In genomic region chr11:101468263-101468688, GRCm38 (mm10) we compare ENCODE assay signal across 8 mouse cellular contexts. TPM values are rescaled to one million over a fixed set of nuclear protein-coding genes. Genes with fewer than 3 reads are reported as not detected.
DNase-seq lines count a peak whose midpoint lies in the region; ATAC-seq and TF ChIP-seq lines count a peak whose summit lies in the region.

No protein-coding gene starts in this region.

- TF ChIP-seq POLR2A in bone marrow, adult 2 months (IDR thresholded peaks at IDR 0.05; ENCODE audit: borderline replicate concordance, control insufficient read depth, low read depth, low read length), result no peak

- no peaks in the 10 kb centered on the region for H3K36me3 ChIP-seq in heart, embryonic 14.5 days (ENCODE audit: control insufficient read depth, insufficient read depth, low read length)
- no peaks in the 10 kb centered on the region for H3K36me3 ChIP-seq in liver, embryonic 16.5 days (ENCODE audit: control insufficient read depth, insufficient read depth)

- ATAC-seq in heart, embryonic 14.5 days (ENCODE audit: insufficient number of reproducible peaks, insufficient read depth, low FRiP score, low read depth), result no peak
- ATAC-seq in liver, embryonic 16.5 days (ENCODE audit: low read depth), result 0 out of 2 replicates have a peak, but pooled peaks have one; percentile 1

- TF ChIP-seq CTCF in bone marrow, adult 2 months (IDR thresholded peaks at IDR 0.05; ENCODE audit: control insufficient read depth, insufficient read depth, low read length), result no peak

- H3K9me3 ChIP-seq in heart, embryonic 14.5 days (ENCODE audit: control insufficient read depth, low read length), result no peaks in the 10 kb centered on the region
- no peaks in the 10 kb centered on the region for H3K9me3 ChIP-seq in liver, embryonic 16.5 days (replicated peaks; ENCODE audit: control insufficient read depth, low read length)

- H3K9ac ChIP-seq in heart, embryonic 14.5 days (ENCODE audit: low read length), result peak overlapping the region; percentile 84
- peak overlapping the region; percentile 56 for H3K9ac ChIP-seq in liver, embryonic 16.5 days (ENCODE audit: low read depth, low read length)

- H3K4me3 ChIP-seq in bone marrow, adult 2 months (replicated peaks; ENCODE audit: control insufficient read depth, low read depth, low read length), result peak overlapping the region; percentile 51
- peak overlapping the region; percentile 77 to 89 for H3K4me3 ChIP-seq in heart, embryonic 14.5 days (ENCODE audit: control insufficient read depth in 1 of 2, insufficient read depth in 1 of 2, low read depth in 1 of 2, low read length in 2 of 2)
- H3K4me3 ChIP-seq in liver, embryonic 16.5 days (ENCODE audit: low read depth, low read length), result peak overlapping the region; percentile 71

- DNase-seq in layer of hippocampus, adult 11-12 months (ENCODE audit: low spot score), result peak; percentile 19
- no peak for DNase-seq in layer of hippocampus, adult 9-10 months (ENCODE audit: low spot score)
- DNase-seq in thymus, postnatal 14 days, result no peak
- DNase-seq in layer of hippocampus, adult 9-11 months, result no peak
- no peak for DNase-seq in gastrocnemius, postnatal 14 days

- intact Hi-C loops in gastrocnemius, postnatal 14 days (cut with DNase I; ENCODE audit: low total_unique reads), result no loop called here

- no peaks in the 10 kb centered on the region for H3K27me3 ChIP-seq in heart, embryonic 14.5 days (ENCODE audit: control insufficient read depth, insufficient read depth, low read length)
- peaks cover 54% of the 10 kb centered on the region for H3K27me3 ChIP-seq in liver, embryonic 16.5 days (ENCODE audit: control insufficient read depth, insufficient read depth, low read depth, low read length)

- peak overlapping the region; percentile 98 for H3K4me2 ChIP-seq in heart, embryonic 14.5 days (ENCODE audit: low read length)
- peak overlapping the region; percentile 86 for H3K4me2 ChIP-seq in liver, embryonic 16.5 days (ENCODE audit: low read depth, low read length)

- H3K27ac ChIP-seq in bone marrow, adult 2 months (ENCODE audit: control insufficient read depth, insufficient read depth, low read depth, low read length, poor library complexity), result no peak overlapping the region
- peak overlapping the region in 1 of 2 experiments; percentile 35; a peak in 3 of 4 replicates for H3K27ac ChIP-seq in heart, embryonic 14.5 days (replicated peaks in 1 of 2; ENCODE audit: control insufficient read depth in 1 of 2, insufficient read depth in 1 of 2, low read depth in 2 of 2, low read length in 2 of 2)
- no peak overlapping the region for H3K27ac ChIP-seq in liver, embryonic 16.5 days (ENCODE audit: low read length)

- 2% methylated on average over 29 of the region's 31 CpGs for WGBS in bone marrow, adult 2 months
- WGBS in heart, embryonic 14.5 days, result under 1% methylated on average over 31 of the region's 31 CpGs
- 2% methylated on average over 30 of the region's 31 CpGs for WGBS in liver, embryonic 16.5 days (ENCODE audit: insufficient replicate concordance)

- peaks cover 4% of the 10 kb centered on the region for H3K4me1 ChIP-seq in bone marrow, adult 2 months (ENCODE audit: control insufficient read depth, insufficient read depth, low read length)
- H3K4me1 ChIP-seq in heart, embryonic 14.5 days (ENCODE audit: control insufficient read depth in 2 of 2, insufficient read depth in 2 of 2, low read length in 2 of 2), result peaks cover 19 to 33% of the 10 kb centered on the region in 2 experiments
- peaks cover 47% of the 10 kb centered on the region for H3K4me1 ChIP-seq in liver, embryonic 16.5 days (ENCODE audit: control insufficient read depth, low read depth, low read length)

RNA-seq across cellular contexts. Expression of gene Vat1, which starts 2.2 kb away (rescaled TPM):
- 10.6 and 19.0 TPM in 2 replicates for polyA plus RNA-seq in bone marrow, adult 2 months (2011; ENCODE audit: insufficient read depth, insufficient read length, low replicate concordance, missing spikeins)
- 24.7 and 31.6 TPM in 2 replicates for polyA plus RNA-seq in heart, embryonic 14.5 days (2014; fragmentation: Nextera tagmentation; extraction: Ambion mirVana)
- 10.2 and 12.3 TPM in 2 replicates for polyA plus RNA-seq in liver, embryonic 16.5 days (2015; fragmentation: Nextera tagmentation; extraction: Ambion mirVana)
- 10 to 100 TPM; 27.1 to 33.6 TPM for total RNA-seq in gastrocnemius, postnatal 14 days (2021)

RNA-seq across cellular contexts. Expression of gene Rnd2, which starts 3.5 kb away (rescaled TPM):
- 1.0 and 1.7 TPM in 2 replicates for polyA plus RNA-seq in bone marrow, adult 2 months (2011; ENCODE audit: insufficient read depth, insufficient read length, low replicate concordance, missing spikeins)
- 5.4 and 9.0 TPM in 2 replicates for polyA plus RNA-seq in heart, embryonic 14.5 days (2014; fragmentation: Nextera tagmentation; extraction: Ambion mirVana)
- polyA plus RNA-seq in liver, embryonic 16.5 days (2015; fragmentation: Nextera tagmentation; extraction: Ambion mirVana), result 1.4 and 1.7 TPM in 2 replicates
- total RNA-seq in gastrocnemius, postnatal 14 days (2021), result 1 to 10 TPM; 4.0 to 4.8 TPM

RNA-seq across cellular contexts. Expression of gene Ifi35, which starts 20.1 kb away (rescaled TPM):
- 24.9 and 45.0 TPM in 2 replicates for polyA plus RNA-seq in bone marrow, adult 2 months (2011; ENCODE audit: insufficient read depth, insufficient read length, low replicate concordance, missing spikeins)
- 17.1 and 17.3 TPM in 2 replicates for polyA plus RNA-seq in heart, embryonic 14.5 days (2014; fragmentation: Nextera tagmentation; extraction: Ambion mirVana)
- 22.4 and 26.5 TPM in 2 replicates for polyA plus RNA-seq in liver, embryonic 16.5 days (2015; fragmentation: Nextera tagmentation; extraction: Ambion mirVana)
- 1 to 10 TPM; 7.0 to 7.2 TPM for total RNA-seq in gastrocnemius, postnatal 14 days (2021)

RNA-seq across cellular contexts. Expression of gene Rpl27, which starts 26.2 kb away (rescaled TPM):
- 532 and 941 TPM in 2 replicates for polyA plus RNA-seq in bone marrow, adult 2 months (2011; ENCODE audit: insufficient read depth, insufficient read length, low replicate concordance, missing spikeins)
- polyA plus RNA-seq in heart, embryonic 14.5 days (2014; fragmentation: Nextera tagmentation; extraction: Ambion mirVana), result 245 and 260 TPM in 2 replicates
- 138 and 160 TPM in 2 replicates for polyA plus RNA-seq in liver, embryonic 16.5 days (2015; fragmentation: Nextera tagmentation; extraction: Ambion mirVana)
- total RNA-seq in gastrocnemius, postnatal 14 days (2021), result 10 to 100 TPM; 50.3 to 61.5 TPM

RNA-seq across cellular contexts. Expression of gene Ptges3l, which starts 43.1 kb away (rescaled TPM):
- polyA plus RNA-seq in bone marrow, adult 2 months (2011; ENCODE audit: insufficient read depth, insufficient read length, low replicate concordance, missing spikeins), result 2.4 TPM in 1 of 2 replicates, not detected in the other
- 81.7 and 96.0 TPM in 2 replicates for polyA plus RNA-seq in heart, embryonic 14.5 days (2014; fragmentation: Nextera tagmentation; extraction: Ambion mirVana)
- polyA plus RNA-seq in liver, embryonic 16.5 days (2015; fragmentation: Nextera tagmentation; extraction: Ambion mirVana), result 0.82 and 2.0 TPM in 2 replicates
- total RNA-seq in gastrocnemius, postnatal 14 days (2021), result 100 to 1,000 TPM; 101 to 102 TPM
